Mouse (Mus musculus): ENCODE measurements around the gene Slc29a3.

DNA sequence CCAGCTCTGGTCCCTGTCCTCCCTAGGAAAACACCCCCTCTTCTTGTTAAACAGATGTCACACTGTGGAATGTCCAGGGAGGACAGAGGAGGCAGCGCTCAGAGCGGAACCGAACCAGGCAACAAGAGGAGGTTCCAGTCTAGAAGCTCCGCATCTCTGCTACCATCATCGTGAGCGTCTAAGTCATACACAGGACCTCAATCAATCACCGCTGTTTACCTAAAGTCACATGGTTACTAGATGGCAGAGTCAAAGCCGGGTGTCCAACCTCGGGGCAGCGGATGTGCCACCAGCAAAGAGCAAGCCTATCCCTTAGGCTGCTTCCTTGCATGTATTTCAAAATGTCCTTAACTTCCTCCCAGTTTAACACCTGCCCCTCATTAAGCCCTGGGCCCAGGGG lies 39.8 kb upstream of the Slc29a3 start:
- no peak for TF ChIP-seq POLR2A (IDR thresholded peaks at IDR 0.05; ENCODE audit: borderline replicate concordance, extremely low read depth, insufficient read depth, insufficient read length, poor library complexity, severe bottlenecking)
- no peak for TF ChIP-seq CTCF (IDR thresholded peaks at IDR 0.05; ENCODE audit: borderline replicate concordance, extremely low read depth, insufficient read depth, insufficient read length)
